Mouse (Mus musculus): ENCODE data around the gene Rhoc. TPM values are rescaled to one million over a fixed set of nuclear protein-coding genes. Genes with fewer than 3 reads are reported as not detected.
A peak's percentile ranks its signal among the peaks of the same experiment; 100 is the strongest.

Rhoc gene
- polyA plus RNA-seq, 1 experiment, result not detected

DNA sequence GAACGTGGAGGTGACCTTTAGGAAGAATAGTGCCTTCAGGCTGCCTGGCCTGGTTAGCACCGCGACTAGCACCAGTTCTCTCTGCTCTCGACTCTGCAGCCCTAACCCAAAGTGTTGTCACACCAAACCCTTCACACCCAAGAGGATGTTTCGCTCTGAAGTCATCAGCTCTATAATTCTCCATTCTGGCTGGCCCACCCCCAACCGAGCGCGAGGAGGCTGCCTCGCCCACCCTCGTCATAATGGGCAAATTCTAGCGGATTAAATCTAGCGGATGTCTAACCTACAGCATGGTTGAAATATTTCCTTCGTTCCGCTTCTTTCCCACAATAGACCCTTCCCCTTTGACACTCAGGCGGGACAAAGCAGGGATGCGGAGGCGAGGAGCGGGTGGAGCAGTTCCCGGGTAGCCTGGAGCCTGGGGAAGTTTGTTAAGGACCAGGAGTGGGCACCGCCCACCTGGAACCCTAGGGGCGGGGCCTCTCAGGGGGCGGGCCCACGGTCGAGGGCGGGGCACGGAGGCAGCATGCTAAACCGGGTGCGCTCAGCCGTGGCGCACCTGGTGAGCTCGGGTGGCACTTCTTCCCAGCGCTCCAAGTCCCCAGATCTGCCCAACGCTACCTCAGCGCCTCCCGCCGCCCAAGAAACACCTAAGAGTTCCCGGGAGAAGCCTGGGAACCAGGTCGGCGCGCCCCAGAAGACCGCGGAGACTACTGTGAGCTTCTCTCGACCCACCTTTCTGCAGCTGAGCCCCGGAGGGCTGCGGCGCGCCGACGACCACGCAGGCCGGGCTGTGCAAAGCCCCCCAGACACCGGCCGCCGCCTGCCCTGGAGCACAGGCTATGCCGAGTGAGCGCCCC, 7.4 kb upstream of the Rhoc start, which contains the start of gene Ppm1j:
TSS of gene Ppm1j (plus strand) at position 496 of the 860 bp plus-strand sequence.
- WGBS, result 2% methylated on average over 56 of the region's 56 CpGs
- no peak within 1 kb of the TSS for H3K27ac ChIP-seq (ENCODE audit: insufficient read depth, low read depth, low read length)
- peak within 1 kb of the TSS; percentile 44 for H3K4me3 ChIP-seq (ENCODE audit: insufficient read depth, low read depth, low read length)
- peaks cover 21% of the 10 kb centered on the region for H3K4me1 ChIP-seq (ENCODE audit: control insufficient read depth, insufficient read depth, low read length)
- TF ChIP-seq POLR2A (IDR thresholded peaks at IDR 0.05; ENCODE audit: insufficient read depth, low read depth, low read length), result no peak
- TF ChIP-seq CTCF (IDR thresholded peaks at IDR 0.05; ENCODE audit: insufficient read depth, low read depth, low read length), result no peak

DNA sequence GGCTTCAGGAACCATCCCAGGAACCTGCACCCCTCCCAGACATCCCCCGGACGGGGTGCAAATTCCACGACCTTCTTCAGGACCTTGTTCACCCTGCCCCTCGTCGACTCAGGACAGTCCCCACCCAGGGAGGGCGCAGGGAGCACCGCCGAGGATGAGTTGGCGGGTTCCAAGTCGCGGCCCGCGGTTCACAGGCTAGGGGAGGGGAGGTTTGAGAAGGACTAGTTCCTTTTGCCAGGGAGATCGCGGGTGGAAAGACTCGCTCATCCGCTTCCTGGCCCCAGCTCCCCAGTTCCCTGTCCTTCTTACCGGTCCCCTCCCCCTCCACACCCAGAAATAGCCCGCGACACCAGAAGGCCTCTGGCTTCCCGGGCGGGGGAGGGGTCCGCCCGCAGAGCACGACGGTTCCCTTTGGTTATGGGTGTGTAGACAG, 6.7 kb upstream of the Rhoc start, which contains the start of gene Fam19a3:
TSS of gene Fam19a3 (minus strand) at position 370 of the 433 bp plus-strand sequence.
- Histone ChIP-seq H3K4me3 (ENCODE audit: insufficient read depth, low read depth, low read length) (peak within 1 kb of the TSS; percentile 44), H3K27ac (ENCODE audit: insufficient read depth, low read depth, low read length) (no peak within 1 kb of the TSS), H3K4me1 (ENCODE audit: control insufficient read depth, insufficient read depth, low read length) (peaks cover 21% of the 10 kb centered on the region)
- TF ChIP-seq POLR2A (IDR thresholded peaks at IDR 0.05; ENCODE audit: insufficient read depth, low read depth, low read length) (no peak), CTCF (IDR thresholded peaks at IDR 0.05; ENCODE audit: insufficient read depth, low read depth, low read length) (no peak)
- WGBS, result 2% methylated on average over 26 of the region's 26 CpGs

- no peak for TF ChIP-seq CTCF (IDR thresholded peaks at IDR 0.05; ENCODE audit: insufficient read depth, low read depth, low read length)
- TF ChIP-seq POLR2A (IDR thresholded peaks at IDR 0.05; ENCODE audit: insufficient read depth, low read depth, low read length), result no peak
- H3K4me1 ChIP-seq (ENCODE audit: control insufficient read depth, insufficient read depth, low read length), result peaks cover 19% of the 10 kb centered on the region
- peak overlapping the region; percentile 44 for H3K4me3 ChIP-seq (ENCODE audit: insufficient read depth, low read depth, low read length)
- WGBS, result 45% methylated on average over 12 of the region's 12 CpGs
- no peak overlapping the region for H3K27ac ChIP-seq (ENCODE audit: insufficient read depth, low read depth, low read length)
Observed at GRCm38 (mm10) chr3:104782061-104782681, 6.0 kb upstream of the Rhoc start.

DNA sequence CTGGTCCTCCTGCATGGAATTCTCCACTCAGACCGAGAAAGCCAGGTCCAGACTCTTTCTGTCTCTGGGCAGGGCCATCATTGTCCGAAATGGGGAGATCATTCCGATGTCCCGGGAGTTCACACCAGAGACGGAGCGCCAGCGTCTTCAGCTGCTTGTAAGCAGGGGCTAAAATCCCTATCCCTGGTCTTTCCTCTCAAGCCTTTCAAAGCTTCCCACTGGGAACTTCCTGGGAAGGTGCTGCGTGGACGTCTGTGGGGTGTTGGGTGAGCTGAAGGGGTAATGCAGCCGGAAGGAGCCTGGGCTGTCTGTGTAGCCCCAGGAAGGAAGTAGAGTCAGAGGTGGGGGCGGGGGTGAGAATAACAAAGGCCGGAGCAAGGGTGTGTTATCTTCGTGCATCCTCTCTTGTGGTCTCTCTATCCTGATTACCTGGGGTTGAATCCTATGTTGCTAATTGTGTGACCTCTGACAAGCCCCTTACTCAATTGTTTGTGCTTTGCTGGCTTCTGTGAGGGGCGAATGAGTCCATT, 4.1 kb upstream of the Rhoc start:
- WGBS, result 72% methylated on average over 14 of the region's 14 CpGs

DNA sequence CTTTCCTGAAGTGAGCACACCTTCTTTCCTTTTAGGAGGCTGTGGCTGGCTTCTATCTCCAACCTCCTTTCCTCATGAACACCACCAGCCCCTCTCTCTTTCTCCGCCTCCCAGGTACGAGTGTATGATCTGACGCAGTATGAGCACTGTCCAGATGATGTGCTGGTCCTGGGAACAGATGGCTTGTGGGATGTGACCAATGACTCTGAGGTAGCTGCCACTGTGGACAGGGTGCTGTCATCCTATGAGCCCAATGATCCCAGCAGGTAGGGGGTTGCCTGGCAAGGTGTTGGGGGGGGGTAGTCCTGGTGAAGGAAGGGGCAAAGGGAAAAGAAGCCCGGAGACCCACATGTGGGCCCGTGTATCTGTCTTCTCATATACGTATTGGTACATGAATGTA, 2.9 kb upstream of the Rhoc start:
- H3K4me3 ChIP-seq (ENCODE audit: insufficient read depth, low read depth, low read length), result no peak overlapping the region

More for the DNA sequence above, 4.1 kb upstream of the Rhoc start:
- Histone ChIP-seq H3K27ac (ENCODE audit: insufficient read depth, low read depth, low read length) (no peak overlapping the region), H3K4me3 (ENCODE audit: insufficient read depth, low read depth, low read length) (no peak overlapping the region), H3K4me1 (ENCODE audit: control insufficient read depth, insufficient read depth, low read length) (peaks cover 24% of the 10 kb centered on the region)
- TF ChIP-seq CTCF (IDR thresholded peaks at IDR 0.05; ENCODE audit: insufficient read depth, low read depth, low read length), result no peak
- TF ChIP-seq POLR2A (IDR thresholded peaks at IDR 0.05; ENCODE audit: insufficient read depth, low read depth, low read length), result no peak

DNA sequence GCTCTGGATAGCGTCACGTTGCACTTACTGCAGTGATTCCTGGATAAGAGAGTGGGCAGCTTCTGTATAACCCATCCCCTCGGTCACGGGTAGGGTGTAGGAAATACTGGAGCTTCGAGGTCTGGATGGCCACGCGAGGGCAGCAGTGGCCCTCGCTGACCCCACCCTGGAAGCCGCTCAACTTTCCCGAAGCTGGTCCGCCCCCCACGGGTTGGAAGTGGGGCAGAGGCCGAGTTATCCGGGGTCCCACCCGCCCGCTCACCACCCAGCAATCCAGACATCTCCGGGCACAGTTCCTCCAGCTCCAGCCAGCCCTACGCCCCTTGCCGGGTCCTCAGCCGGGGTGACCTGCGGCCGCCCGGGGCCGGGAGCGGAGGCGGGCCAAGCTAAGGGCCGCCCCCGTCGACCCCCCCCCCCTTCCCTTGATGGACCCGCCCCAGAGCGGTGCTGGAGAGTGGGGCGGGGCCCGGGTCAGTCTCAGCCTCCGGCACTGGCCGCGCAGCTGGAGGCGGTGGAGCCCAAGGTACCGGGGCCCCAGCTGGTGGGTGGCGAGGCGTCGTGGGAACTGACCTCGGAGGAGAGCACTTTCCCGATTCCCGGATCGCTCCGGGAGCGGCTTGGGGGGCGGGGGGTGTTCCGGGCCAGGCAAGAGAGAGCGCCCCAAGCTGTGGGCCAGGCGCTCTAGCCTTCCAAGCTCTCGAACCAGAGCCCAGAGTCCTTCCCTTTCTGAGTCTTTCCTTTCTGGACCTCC, 561 bp downstream of the Rhoc start:
- TF ChIP-seq CTCF (IDR thresholded peaks at IDR 0.05; ENCODE audit: insufficient read depth, low read depth, low read length) (peak; percentile 52; the same call in 1 of the 2 replicates), POLR2A (IDR thresholded peaks at IDR 0.05; ENCODE audit: insufficient read depth, low read depth, low read length) (no peak)
- Histone ChIP-seq H3K4me1 (ENCODE audit: control insufficient read depth, insufficient read depth, low read length) (peaks cover 36% of the 10 kb centered on the region), H3K4me3 (ENCODE audit: insufficient read depth, low read depth, low read length) (peak overlapping the region; percentile 44), H3K27ac (ENCODE audit: insufficient read depth, low read depth, low read length) (no peak overlapping the region)
- 1% methylated on average over 52 of the region's 52 CpGs for WGBS

More for the DNA sequence above, 2.9 kb upstream of the Rhoc start:
- no peak for TF ChIP-seq POLR2A (IDR thresholded peaks at IDR 0.05; ENCODE audit: insufficient read depth, low read depth, low read length)
- TF ChIP-seq CTCF (IDR thresholded peaks at IDR 0.05; ENCODE audit: insufficient read depth, low read depth, low read length), result no peak
- peaks cover 35% of the 10 kb centered on the region for H3K4me1 ChIP-seq (ENCODE audit: control insufficient read depth, insufficient read depth, low read length)
- H3K27ac ChIP-seq (ENCODE audit: insufficient read depth, low read depth, low read length), result no peak overlapping the region
- WGBS, result 95% methylated on average over 6 of the region's 6 CpGs

DNA sequence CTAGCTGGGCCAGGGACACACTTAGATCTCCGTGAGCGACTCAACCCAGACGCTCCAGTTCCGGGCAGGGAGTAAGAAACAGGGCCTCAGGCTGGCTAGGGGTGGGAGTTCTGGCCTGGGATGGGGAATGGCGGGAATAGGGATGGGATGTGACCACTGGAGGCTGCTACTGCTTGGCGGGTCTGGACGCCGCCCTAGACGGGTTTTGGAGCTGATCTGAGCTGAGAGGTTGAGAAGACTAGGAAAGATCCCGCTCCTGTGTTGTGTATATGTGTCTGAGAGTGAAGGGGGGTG, 1.1 kb downstream of the Rhoc start:
- 29% methylated on average over 10 of the region's 10 CpGs for WGBS
- TF ChIP-seq CTCF (IDR thresholded peaks at IDR 0.05; ENCODE audit: insufficient read depth, low read depth, low read length) (no peak), POLR2A (IDR thresholded peaks at IDR 0.05; ENCODE audit: insufficient read depth, low read depth, low read length) (no peak)
- Histone ChIP-seq H3K4me3 (ENCODE audit: insufficient read depth, low read depth, low read length) (peak overlapping the region; percentile 44), H3K27ac (ENCODE audit: insufficient read depth, low read depth, low read length) (no peak overlapping the region), H3K4me1 (ENCODE audit: control insufficient read depth, insufficient read depth, low read length) (peaks cover 36% of the 10 kb centered on the region)

- no peak for TF ChIP-seq CTCF (IDR thresholded peaks at IDR 0.05; ENCODE audit: insufficient read depth, low read depth, low read length)
- TF ChIP-seq POLR2A (IDR thresholded peaks at IDR 0.05; ENCODE audit: insufficient read depth, low read depth, low read length), result no peak
- Histone ChIP-seq H3K27ac (ENCODE audit: insufficient read depth, low read depth, low read length) (no peak overlapping the region), H3K4me3 (ENCODE audit: insufficient read depth, low read depth, low read length) (peak overlapping the region; percentile 44; the same call in 1 of the 2 replicates), H3K4me1 (ENCODE audit: control insufficient read depth, insufficient read depth, low read length) (peaks cover 41% of the 10 kb centered on the region)
- 40% methylated on average over 13 of the region's 13 CpGs for WGBS
Observed at GRCm38 (mm10) chr3:104789822-104790221, 1.6 kb downstream of the Rhoc start.
